24 mouse cellular contexts compared by ENCODE assay signal in genomic region chr9:22065642-22066041, GRCm38 (mm10). TPM values are rescaled to one million over a fixed set of nuclear protein-coding genes. Genes with fewer than 3 reads are reported as not detected.
DNase-seq lines count a peak whose midpoint lies in the region; ATAC-seq and TF ChIP-seq lines count a peak whose summit lies in the region.
"Had no signal": no experiment of that assay in that cellular context is flagged by ENCODE, and none has a peak within 500 bp of the region (broad histone marks: within the 10 kb centered on the region; RNA-seq: fewer than 3 reads in every experiment).

No protein-coding gene starts in this region.

- H3K27ac ChIP-seq in liver, embryonic 12.5 days, result 0 out of 2 replicates have a peak overlapping the region, but pooled peaks have one; percentile 28
- H3K27ac ChIP-seq in liver, postnatal 0 days (ENCODE audit: low read depth), result no peak overlapping the region
- no peak overlapping the region for H3K27ac ChIP-seq in thymus, adult 2 months (ENCODE audit: control insufficient read depth, insufficient read depth, low read length)
- H3K27ac ChIP-seq: embryonic facial prominence, embryonic 15.5 days; forebrain, embryonic 10.5 days; gastrocnemius, adult 2 months; heart, embryonic 10.5 days; hindbrain, embryonic 12.5 days had no signal

- peak; percentile 6; the same call in 1 of the 2 replicates for ATAC-seq in liver, embryonic 12.5 days
- peak; percentile 51 for ATAC-seq in liver, postnatal 0 days
- ATAC-seq: forebrain, embryonic 14.5 days; hindbrain, embryonic 16.5 days had no signal

- no peak for TF ChIP-seq POLR2A in thymus, adult 2 months (IDR thresholded peaks at IDR 0.05; ENCODE audit: control insufficient read depth, extremely low read depth, insufficient read depth, low read length, poor library complexity)

- H3K9me3 ChIP-seq in liver, embryonic 12.5 days (replicated peaks), result no peaks in the 10 kb centered on the region
- H3K9me3 ChIP-seq in liver, postnatal 0 days (ENCODE audit: low read length), result no peaks in the 10 kb centered on the region
- H3K9me3 ChIP-seq: embryonic facial prominence, embryonic 15.5 days; forebrain, embryonic 10.5 days; heart, embryonic 10.5 days; hindbrain, embryonic 12.5 days had no signal

- H3K4me2 ChIP-seq in liver, embryonic 12.5 days, result no peak overlapping the region
- no peak overlapping the region for H3K4me2 ChIP-seq in liver, postnatal 0 days (ENCODE audit: low read depth, low read length)
- H3K4me2 ChIP-seq: embryonic facial prominence, embryonic 15.5 days; hindbrain, embryonic 12.5 days had no signal

- no peak for TF ChIP-seq EP300 in liver, postnatal 0 days (IDR thresholded peaks at IDR 0.05; ENCODE audit: low read depth)

- peaks cover 76% of the 10 kb centered on the region for H3K36me3 ChIP-seq in liver, embryonic 12.5 days
- peaks cover 38% of the 10 kb centered on the region for H3K36me3 ChIP-seq in liver, postnatal 0 days (replicated peaks; ENCODE audit: insufficient read depth, low read length)
- H3K36me3 ChIP-seq in thymus, adult 2 months (ENCODE audit: control insufficient read depth, insufficient read depth, low read length), result peaks cover 5% of the 10 kb centered on the region; the same call in 1 of the 2 replicates

- no peaks in the 10 kb centered on the region for H3K27me3 ChIP-seq in liver, embryonic 12.5 days (replicated peaks)
- no peaks in the 10 kb centered on the region for H3K27me3 ChIP-seq in liver, postnatal 0 days (ENCODE audit: insufficient read depth, low read length)
- H3K27me3 ChIP-seq in thymus, adult 2 months (ENCODE audit: control insufficient read depth, insufficient read depth, low read length), result no peaks in the 10 kb centered on the region
- H3K27me3 ChIP-seq: CH12.LX; embryonic facial prominence, embryonic 15.5 days; hindbrain, embryonic 12.5 days had no signal

- 84% methylated on average over 11 of the region's 11 CpGs for WGBS in liver, embryonic 12.5 days (ENCODE audit: insufficient replicate concordance)
- 74% methylated on average over 11 of the region's 11 CpGs for WGBS in liver, postnatal 0 days (ENCODE audit: insufficient replicate concordance)
- WGBS in thymus, adult 2 months, result 97% methylated on average over 11 of the region's 11 CpGs

- peak; percentile 87 for DNase-seq in heart, adult 11 months
- DNase-seq in heart, adult 9 months (ENCODE audit: low spot score in 2 of 2), result no peak
- peak; percentile 45 for DNase-seq in liver, postnatal 0 days
- no peak for DNase-seq in thymus, adult 2 months
- no peak for DNase-seq in layer of hippocampus, adult 18-20 months (ENCODE audit: low spot score in 2 of 2)
- DNase-seq: cerebellum, adult 11 months; gastrocnemius, postnatal 25 days had no signal

- no peak overlapping the region for H3K9ac ChIP-seq in liver, embryonic 12.5 days
- H3K9ac ChIP-seq in liver, postnatal 0 days (replicated peaks), result no peak overlapping the region
- H3K9ac ChIP-seq: embryonic facial prominence, embryonic 15.5 days; hindbrain, embryonic 12.5 days had no signal

- H3K4me3 ChIP-seq in liver, embryonic 12.5 days, result no peak overlapping the region
- no peak overlapping the region for H3K4me3 ChIP-seq in liver, postnatal 0 days (ENCODE audit: low read depth, low read length)
- no peak overlapping the region for H3K4me3 ChIP-seq in thymus, adult 2 months (ENCODE audit: control insufficient read depth, insufficient read depth, low read length)
- H3K4me3 ChIP-seq: embryonic facial prominence, embryonic 15.5 days; erythroblast, embryonic 14.5 days; forebrain, embryonic 10.5 days; gastrocnemius, adult 2 months; heart, embryonic 10.5 days; hindbrain, embryonic 12.5 days had no signal

- TF ChIP-seq CTCF in liver, postnatal 0 days (IDR thresholded peaks at IDR 0.05; ENCODE audit: low read depth), result no peak
- TF ChIP-seq CTCF in thymus, adult 2 months (IDR thresholded peaks at IDR 0.05; ENCODE audit: borderline replicate concordance, control insufficient read depth, extremely low read depth, insufficient read depth, low read length, poor library complexity), result no peak

- peaks cover 13% of the 10 kb centered on the region for H3K4me1 ChIP-seq in liver, embryonic 12.5 days
- H3K4me1 ChIP-seq in liver, postnatal 0 days (ENCODE audit: insufficient read depth), result peaks cover 9% of the 10 kb centered on the region
- peaks cover 5% of the 10 kb centered on the region; the same call in 1 of the 2 replicates for H3K4me1 ChIP-seq in thymus, adult 2 months (replicated peaks; ENCODE audit: control insufficient read depth, insufficient read depth, low read length)

RNA-seq across cellular contexts. Expression of gene Gm49318, which starts 5.4 kb away (rescaled TPM):
- not detected in 2 replicates for polyA plus RNA-seq in liver, embryonic 12.5 days (2016; fragmentation: Nextera tagmentation; extraction: Ambion mirVana)
- polyA plus RNA-seq in liver, postnatal 0 days (2015; fragmentation: Nextera tagmentation; extraction: Ambion mirVana), result not detected in 2 replicates
- polyA plus RNA-seq in thymus, adult 2 months (2012; rRNA removed), result not detected in 2 replicates
- 1 to 10 TPM; 2.0 to 4.4 TPM for total RNA-seq in layer of hippocampus, adult 18-20 months (2021)
- total RNA-seq: adrenal gland, postnatal 10 days; adrenal gland, postnatal 4 days; CH12.LX; common myeloid progenitor, adult 5-6 weeks; gastrocnemius, adult 2 months; gastrocnemius, postnatal 25 days; granulocyte monocyte progenitor cell, adult 5-6 weeks had no signal
- polyA plus RNA-seq: brain, embryonic 14.5 days; embryonic facial prominence, embryonic 11.5 days; embryonic facial prominence, embryonic 15.5 days; erythroblast, embryonic 14.5 days; forebrain, embryonic 10.5 days; forebrain, embryonic 14.5 days; heart, embryonic 10.5 days; heart, embryonic 14.5 days; hindbrain, embryonic 12.5 days; hindbrain, embryonic 16.5 days had no signal

RNA-seq across cellular contexts. Expression of gene Zfp653, which starts 5.5 kb away (rescaled TPM):
- 5.7 and 6.6 TPM in 2 replicates for polyA plus RNA-seq in liver, embryonic 12.5 days (2016; fragmentation: Nextera tagmentation; extraction: Ambion mirVana)
- polyA plus RNA-seq in liver, postnatal 0 days (2015; fragmentation: Nextera tagmentation; extraction: Ambion mirVana), result 2.6 and 3.1 TPM in 2 replicates
- polyA plus RNA-seq in thymus, adult 2 months (2012; rRNA removed), result 52.0 and 52.6 TPM in 2 replicates
- 10 to 100 TPM; 20.8 to 21.7 TPM for total RNA-seq in layer of hippocampus, adult 18-20 months (2021)

RNA-seq across cellular contexts. Expression of gene Elavl3, which starts 13.8 kb away (rescaled TPM):
- 0.02 TPM in 1 of 2 replicates, not detected in the other for polyA plus RNA-seq in liver, embryonic 12.5 days (2016; fragmentation: Nextera tagmentation; extraction: Ambion mirVana)
- polyA plus RNA-seq in liver, postnatal 0 days (2015; fragmentation: Nextera tagmentation; extraction: Ambion mirVana), result not detected in 2 replicates
- 0.35 and 0.43 TPM in 2 replicates for polyA plus RNA-seq in thymus, adult 2 months (2012; rRNA removed)
- total RNA-seq in layer of hippocampus, adult 18-20 months (2021), result 100 to 1,000 TPM; 168 to 172 TPM
- total RNA-seq: common myeloid progenitor, adult 5-6 weeks; gastrocnemius, adult 2 months had no signal

RNA-seq across cellular contexts. Expression of gene Ecsit, which starts 19.6 kb away (rescaled TPM):
- polyA plus RNA-seq in liver, embryonic 12.5 days (2016; fragmentation: Nextera tagmentation; extraction: Ambion mirVana), result 36.9 and 40.6 TPM in 2 replicates
- 18.1 and 18.2 TPM in 2 replicates for polyA plus RNA-seq in liver, postnatal 0 days (2015; fragmentation: Nextera tagmentation; extraction: Ambion mirVana)
- 58.1 and 62.2 TPM in 2 replicates for polyA plus RNA-seq in thymus, adult 2 months (2012; rRNA removed)
- total RNA-seq in layer of hippocampus, adult 18-20 months (2021), result 10 to 100 TPM; 49.8 to 51.3 TPM

RNA-seq across cellular contexts. Expression of gene Cnn1, which starts 33.4 kb away (rescaled TPM):
- polyA plus RNA-seq in liver, embryonic 12.5 days (2016; fragmentation: Nextera tagmentation; extraction: Ambion mirVana), result 0.80 and 0.81 TPM in 2 replicates
- 0.33 and 0.68 TPM in 2 replicates for polyA plus RNA-seq in liver, postnatal 0 days (2015; fragmentation: Nextera tagmentation; extraction: Ambion mirVana)
- polyA plus RNA-seq in thymus, adult 2 months (2012; rRNA removed), result 4.3 and 5.0 TPM in 2 replicates
- under 1 TPM in 1 of 2 experiments, not detected in 1; 0.53 TPM for total RNA-seq in layer of hippocampus, adult 18-20 months (2021)
- total RNA-seq: CH12.LX; common myeloid progenitor, adult 5-6 weeks; granulocyte monocyte progenitor cell, adult 5-6 weeks had no signal
- polyA plus RNA-seq: erythroblast, embryonic 14.5 days had no signal

Comparison
In these comparisons a context has a peak if more than half of its experiments do, and no peak if none do; other contexts are left out.
1. DNase-seq: peak in heart, adult 11 months (single experiment) and liver, postnatal 0 days (single experiment); none in heart, adult 9 months (0 of 2), thymus, adult 2 months (single experiment) and layer of hippocampus, adult 18-20 months (0 of 2).